Mouse (Mus musculus): ENCODE results near the gene Magea1. TPM values are rescaled to one million over a fixed set of nuclear protein-coding genes. Genes with fewer than 3 reads are reported as not detected.
"Not testable (repeated sequence)": the region's sequence is repeated elsewhere in the genome, so short reads cannot be mapped to it uniquely, and the experiment has no call there.

Gene Magea1
- polyA plus RNA-seq (2012; rRNA removed): not detected in 2 replicates

DNA sequence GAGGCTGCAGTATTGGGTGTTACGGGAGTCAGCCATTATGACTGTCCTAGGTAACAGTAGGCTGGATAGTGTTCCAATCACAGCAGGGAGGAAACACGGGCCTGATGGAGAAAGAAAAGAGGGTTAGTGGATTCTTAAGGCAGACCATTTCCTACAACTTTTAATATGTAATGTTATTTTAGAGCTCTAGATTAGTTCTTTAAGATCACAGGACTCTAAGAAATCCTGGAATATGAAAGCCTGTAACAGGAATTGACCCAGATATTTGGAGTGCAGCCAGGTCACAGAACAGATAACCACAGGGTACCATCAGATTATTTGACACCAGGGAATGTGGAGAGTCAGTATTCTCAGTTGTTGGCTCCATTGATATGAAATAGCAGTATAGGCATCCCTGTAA lies at the start of gene Magea1:
Gene Magea1 (minus strand): TSS at position 101 of the 400 bp plus-strand sequence.
- not testable (repeated sequence) for H3K36me3 ChIP-seq (ENCODE audit: control insufficient read depth, insufficient read depth, low read length); H3K27ac ChIP-seq (ENCODE audit: insufficient read depth, low read depth, low read length); H3K4me3 ChIP-seq (ENCODE audit: insufficient read depth, low read depth, low read length); H3K4me1 ChIP-seq (ENCODE audit: control insufficient read depth, insufficient read depth, low read length); DNase-seq; H3K27me3 ChIP-seq (replicated peaks; ENCODE audit: control insufficient read depth, insufficient read depth, low read length)
- 100% methylated on average over 1 of the region's 2 CpGs for WGBS

DNA sequence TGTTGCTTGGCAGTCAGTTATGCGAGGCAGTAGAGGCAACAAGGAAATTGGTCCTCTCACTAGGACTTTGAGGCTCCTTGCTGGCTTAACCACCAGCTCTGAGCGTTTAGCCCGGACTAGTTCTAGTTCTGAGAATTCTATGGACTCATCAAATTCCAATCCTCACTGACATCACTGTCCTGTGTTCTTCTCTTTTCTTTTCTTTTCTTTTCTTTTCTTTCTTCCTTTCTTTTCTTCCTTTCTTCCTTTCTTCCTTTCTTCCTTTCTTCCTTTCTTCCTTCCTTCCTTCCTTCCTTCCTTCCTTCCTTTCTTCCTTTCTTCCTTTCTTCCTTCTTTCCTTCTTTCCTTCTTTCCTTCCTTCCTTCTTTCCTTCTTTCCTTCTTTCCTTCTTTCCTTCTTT lies 38.7 kb upstream of the Magea1 start, which contains the start of gene Cldn34b2:
Gene Cldn34b2 (minus strand): TSS at position 101 of the 400 bp plus-strand sequence.
- not testable (repeated sequence) for H3K4me1 ChIP-seq (ENCODE audit: control insufficient read depth, insufficient read depth, low read length); H3K4me3 ChIP-seq (ENCODE audit: insufficient read depth, low read depth, low read length); H3K27me3 ChIP-seq (replicated peaks; ENCODE audit: control insufficient read depth, insufficient read depth, low read length); DNase-seq; H3K27ac ChIP-seq (ENCODE audit: insufficient read depth, low read depth, low read length); H3K36me3 ChIP-seq (ENCODE audit: control insufficient read depth, insufficient read depth, low read length)
- 90% methylated on average over 3 of the region's 3 CpGs for WGBS

DNA sequence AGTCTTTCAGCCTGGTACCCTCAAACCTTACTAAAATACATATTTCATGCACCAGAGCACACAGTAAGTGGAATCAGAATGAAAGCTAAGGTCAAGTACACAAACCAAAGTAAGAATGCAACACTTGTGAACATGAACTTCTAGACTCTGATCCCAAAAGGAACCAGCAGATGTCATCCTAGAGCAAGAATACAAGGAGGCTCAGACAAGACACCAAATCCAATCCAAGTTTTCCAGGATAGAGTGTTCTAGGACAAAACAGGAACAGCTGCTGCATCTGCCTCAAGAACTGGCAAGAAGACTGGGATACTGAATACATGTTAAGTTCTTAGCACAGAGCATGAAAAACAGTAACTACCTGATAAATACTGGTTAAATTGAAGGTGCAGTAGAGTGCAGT lies 8.4 kb upstream of the Magea1 start:
- no peaks in the 10 kb centered on the region for H3K27me3 ChIP-seq (replicated peaks; ENCODE audit: control insufficient read depth, insufficient read depth, low read length)
- peak; percentile 45 for DNase-seq

DNA sequence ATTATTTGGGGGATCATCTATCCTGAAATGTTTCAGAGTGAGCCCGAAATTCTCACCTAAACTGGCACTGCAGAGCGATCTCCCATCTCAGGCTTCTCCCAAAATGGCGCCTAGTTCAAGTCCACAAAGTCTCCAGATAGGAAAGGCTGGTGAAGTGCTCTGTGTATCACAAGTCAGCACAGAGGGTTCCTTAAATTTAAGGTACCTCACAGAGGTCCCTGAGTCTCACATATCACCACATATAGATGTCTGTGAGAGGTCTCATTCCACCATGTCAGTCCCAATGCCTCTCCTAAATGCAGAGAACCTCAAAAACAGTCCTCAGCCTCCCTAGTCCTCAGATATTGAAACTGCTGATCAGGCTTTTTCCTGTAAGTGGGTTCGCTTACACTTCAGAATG lies 4.0 kb upstream of the Magea1 start, which contains the start of gene Magea2:
Gene Magea2 (minus strand): TSS at position 101 of the 400 bp plus-strand sequence.
- not testable (repeated sequence) for H3K27ac ChIP-seq (ENCODE audit: insufficient read depth, low read depth, low read length); H3K4me1 ChIP-seq (ENCODE audit: control insufficient read depth, insufficient read depth, low read length); H3K27me3 ChIP-seq (replicated peaks; ENCODE audit: control insufficient read depth, insufficient read depth, low read length); DNase-seq; H3K4me3 ChIP-seq (ENCODE audit: insufficient read depth, low read depth, low read length); H3K36me3 ChIP-seq (ENCODE audit: control insufficient read depth, insufficient read depth, low read length)
- 100% methylated on average over 3 of the region's 4 CpGs for WGBS

More for the DNA sequence above, 8.4 kb upstream of the Magea1 start:
- TF ChIP-seq CTCF (conservative IDR thresholded peaks at IDR 0.05; ENCODE audit: insufficient read depth, insufficient read length, low read depth, low read length) (no peak), POLR2A (IDR thresholded peaks at IDR 0.05; ENCODE audit: low read depth, low read length) (no peak)
- no peaks in the 10 kb centered on the region for H3K4me1 ChIP-seq (ENCODE audit: control insufficient read depth, insufficient read depth, low read length)
- no peak overlapping the region for H3K27ac ChIP-seq (ENCODE audit: insufficient read depth, low read depth, low read length)
- no peaks in the 10 kb centered on the region for H3K36me3 ChIP-seq (ENCODE audit: control insufficient read depth, insufficient read depth, low read length)
- H3K4me3 ChIP-seq (ENCODE audit: insufficient read depth, low read depth, low read length): no peak overlapping the region

DNA sequence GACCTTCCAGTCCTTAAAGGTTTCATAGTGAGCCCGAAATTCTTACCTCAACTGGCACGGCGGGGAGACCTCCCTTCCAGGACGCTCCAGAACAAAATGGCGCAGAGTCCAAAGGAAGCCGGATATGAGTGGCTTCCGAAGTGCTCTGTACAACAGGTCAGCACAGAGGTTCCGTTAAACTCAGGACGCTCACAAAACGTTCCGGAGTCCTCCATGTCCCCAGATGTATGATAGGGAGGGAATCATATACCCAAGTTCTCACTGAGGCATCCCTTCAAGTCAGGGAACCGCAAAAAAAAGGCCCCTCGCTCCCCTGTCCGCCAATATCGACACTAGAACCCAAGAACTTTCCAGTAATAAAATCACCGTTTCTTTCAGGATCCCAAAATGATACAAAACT lies 26.5 kb downstream of the Magea1 start, which contains the start of gene Magea5:
Gene Magea5 (minus strand): TSS at position 101 of the 400 bp plus-strand sequence.
- not testable (repeated sequence) for H3K4me1 ChIP-seq (ENCODE audit: control insufficient read depth, insufficient read depth, low read length); H3K27ac ChIP-seq (ENCODE audit: insufficient read depth, low read depth, low read length); DNase-seq; H3K4me3 ChIP-seq (ENCODE audit: insufficient read depth, low read depth, low read length); H3K27me3 ChIP-seq (replicated peaks; ENCODE audit: control insufficient read depth, insufficient read depth, low read length); H3K36me3 ChIP-seq (ENCODE audit: control insufficient read depth, insufficient read depth, low read length)
- WGBS: 88% methylated on average over 15 of the region's 16 CpGs

Other genes starting within 250 kb of the Magea1 start
- gene Cldn34b1, start 199.5 kb downstream of the Magea1 start, polyA plus RNA-seq (2012; rRNA removed): not detected in 2 replicates
- gene Magea6, start 153.8 kb downstream of the Magea1 start, polyA plus RNA-seq (2012; rRNA removed): not detected in 2 replicates
- gene Magea3, start 140.3 kb downstream of the Magea1 start, polyA plus RNA-seq (2012; rRNA removed): not detected in 2 replicates
- gene Magea8, start 93.9 kb downstream of the Magea1 start, polyA plus RNA-seq (2012; rRNA removed): not detected in 2 replicates
- not detected in 2 replicates for gene Magea5, start 26.6 kb downstream of the Magea1 start, polyA plus RNA-seq (2012; rRNA removed)
- gene Magea2, start 3.9 kb upstream of the Magea1 start, polyA plus RNA-seq (2012; rRNA removed): not detected in 2 replicates
- 0.08 TPM in 1 of 2 replicates, not detected in the other for gene Cldn34b2, start 38.6 kb upstream of the Magea1 start, polyA plus RNA-seq (2012; rRNA removed)
- gene Sat1, start 126.7 kb upstream of the Magea1 start, polyA plus RNA-seq (2012; rRNA removed): 86.4 and 120 TPM in 2 replicates
- gene Acot9, start 172.7 kb upstream of the Magea1 start, polyA plus RNA-seq (2012; rRNA removed): 16.4 and 18.5 TPM in 2 replicates

Data from kidney, adult 2 months (tissue).